Mouse (Mus musculus): ENCODE measurements around the gene Ppp4c. TPM values are rescaled to one million over a fixed set of nuclear protein-coding genes. Genes with fewer than 3 reads are reported as not detected.

The Ppp4c gene
- polyA plus RNA-seq, 1 experiment from 2014 or later, result 213 TPM

- under 1% methylated on average over 22 of the region's 24 CpGs for WGBS (ENCODE audit: insufficient replicate concordance)
- no peaks in the 10 kb centered on the region for H3K27me3 ChIP-seq (ENCODE audit: control insufficient read depth, insufficient read depth, low read length)
- peaks cover 28% of the 10 kb centered on the region for H3K4me1 ChIP-seq (ENCODE audit: control insufficient read depth, insufficient read depth, low read length)
- H3K4me2 ChIP-seq, result peak overlapping the region; percentile 96
- no peaks in the 10 kb centered on the region for H3K9me3 ChIP-seq (replicated peaks; ENCODE audit: control insufficient read depth, low read length)
- peak overlapping the region; percentile 83 for H3K4me3 ChIP-seq (ENCODE audit: low read depth, low read length)
- peaks cover 6% of the 10 kb centered on the region for H3K36me3 ChIP-seq (ENCODE audit: control insufficient read depth, insufficient read depth, low read length)
- H3K9ac ChIP-seq (ENCODE audit: low read depth, low read length), result peak overlapping the region; percentile 94
- peak overlapping the region; percentile 95 for H3K27ac ChIP-seq (ENCODE audit: low read depth, low read length)
- ATAC-seq (replicated peaks; ENCODE audit: insufficient number of reproducible peaks, low FRiP score, low TSS enrichment), result peak; percentile 10
These were observed 32.5 kb downstream of the Ppp4c start for GRCm38 (mm10) chr7:126759672-126760390.

DNA sequence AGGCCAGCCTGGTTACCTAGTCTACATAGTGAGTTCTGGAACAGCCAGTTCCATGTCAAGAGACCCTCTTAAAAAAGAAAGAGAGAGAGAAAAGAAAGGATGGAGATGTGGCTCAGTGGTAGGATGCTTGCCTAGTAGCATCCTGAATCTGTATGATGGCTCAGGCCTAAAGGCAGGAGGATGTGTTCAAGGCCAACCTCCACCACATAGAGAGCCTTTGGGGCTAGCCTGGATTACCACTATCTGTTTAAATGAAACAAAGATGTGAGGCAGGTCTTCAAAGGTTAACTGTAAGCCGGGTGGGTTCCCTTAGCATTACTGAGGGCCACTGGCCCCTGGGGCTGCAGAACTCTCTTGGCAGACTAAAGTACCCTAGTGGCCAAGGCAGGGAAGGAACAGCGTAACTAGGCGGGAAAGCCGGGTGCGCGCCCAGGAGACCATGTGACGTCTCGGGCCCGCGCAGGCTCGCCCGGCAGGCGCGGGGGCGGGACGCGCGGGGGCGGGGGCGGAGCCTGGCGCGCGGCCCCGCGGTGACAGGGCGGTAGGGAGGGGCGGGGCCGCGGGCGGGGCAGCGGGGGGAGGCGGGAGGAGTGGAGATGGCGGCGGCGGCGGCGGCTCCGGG lies 33.1 kb downstream of the Ppp4c start, which contains the start of gene Mapk3:
Mapk3 (plus strand) TSS at position 552 of the 622 bp plus-strand sequence.
- Histone ChIP-seq H3K36me3 (ENCODE audit: control insufficient read depth, insufficient read depth, low read length) (peaks cover 3% of the 10 kb centered on the region), H3K4me3 (ENCODE audit: low read depth, low read length) (peak within 1 kb of the TSS; percentile 83), H3K9me3 (replicated peaks; ENCODE audit: control insufficient read depth, low read length) (no peaks in the 10 kb centered on the region), H3K9ac (ENCODE audit: low read depth, low read length) (peak within 1 kb of the TSS; percentile 94), H3K27me3 (ENCODE audit: control insufficient read depth, insufficient read depth, low read length) (no peaks in the 10 kb centered on the region), H3K4me2 (peak within 1 kb of the TSS; percentile 96), H3K4me1 (ENCODE audit: control insufficient read depth, insufficient read depth, low read length) (peaks cover 28% of the 10 kb centered on the region), H3K27ac (ENCODE audit: low read depth, low read length) (peak within 1 kb of the TSS; percentile 95)
- peak; percentile 49 for ATAC-seq (replicated peaks; ENCODE audit: insufficient number of reproducible peaks, low FRiP score, low TSS enrichment)
- 2% methylated on average over 25 of the region's 38 CpGs for WGBS (ENCODE audit: insufficient replicate concordance)

GRCm38 (mm10) chr7:126758539-126758938 lies 33.8 kb downstream of the Ppp4c start:
- no peak overlapping the region for H3K27ac ChIP-seq (ENCODE audit: low read depth, low read length)
- 65% methylated on average over 7 of the region's 7 CpGs for WGBS (ENCODE audit: insufficient replicate concordance)
- no peaks in the 10 kb centered on the region for H3K9me3 ChIP-seq (replicated peaks; ENCODE audit: control insufficient read depth, low read length)
- H3K4me2 ChIP-seq, result no peak overlapping the region
- peaks cover 28% of the 10 kb centered on the region for H3K4me1 ChIP-seq (ENCODE audit: control insufficient read depth, insufficient read depth, low read length)
- no peak for ATAC-seq (replicated peaks; ENCODE audit: insufficient number of reproducible peaks, low FRiP score, low TSS enrichment)
- no peak overlapping the region for H3K9ac ChIP-seq (ENCODE audit: low read depth, low read length)
- H3K27me3 ChIP-seq (ENCODE audit: control insufficient read depth, insufficient read depth, low read length), result no peaks in the 10 kb centered on the region
- no peak overlapping the region for H3K4me3 ChIP-seq (ENCODE audit: low read depth, low read length)
- peaks cover 3% of the 10 kb centered on the region; the same call in 1 of the 2 replicates for H3K36me3 ChIP-seq (ENCODE audit: control insufficient read depth, insufficient read depth, low read length)

DNA sequence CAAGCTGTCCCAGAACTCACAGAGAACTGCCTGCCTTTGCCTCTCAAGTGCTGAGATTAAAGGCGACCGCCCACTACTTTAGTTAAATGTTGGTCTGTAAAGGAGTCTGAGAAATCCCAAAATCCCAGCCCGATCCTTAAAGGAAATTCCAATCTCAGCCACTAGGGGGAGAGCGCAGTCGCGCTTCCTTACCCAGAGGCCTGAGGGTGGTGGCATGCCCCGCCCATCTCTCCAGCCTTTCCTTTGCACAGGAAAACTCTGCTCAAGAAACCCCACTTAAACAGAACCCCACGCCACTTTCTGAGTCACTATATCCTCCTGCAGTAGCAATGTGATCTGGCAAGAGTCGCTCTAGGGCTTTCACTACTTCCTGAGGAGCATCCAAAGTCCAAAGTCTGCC lies 37.4 kb downstream of the Ppp4c start:
- Histone ChIP-seq H3K4me1 (ENCODE audit: control insufficient read depth, insufficient read depth, low read length) (peaks cover 4% of the 10 kb centered on the region; the same call in 1 of the 2 replicates), H3K27ac (ENCODE audit: low read depth, low read length) (no peak overlapping the region), H3K36me3 (ENCODE audit: control insufficient read depth, insufficient read depth, low read length) (no peaks in the 10 kb centered on the region), H3K4me3 (ENCODE audit: low read depth, low read length) (peak overlapping the region; percentile 6; the same call in 1 of the 2 replicates), H3K27me3 (ENCODE audit: control insufficient read depth, insufficient read depth, low read length) (no peaks in the 10 kb centered on the region), H3K9me3 (replicated peaks; ENCODE audit: control insufficient read depth, low read length) (no peaks in the 10 kb centered on the region), H3K9ac (ENCODE audit: low read depth, low read length) (peak overlapping the region; percentile 65; the same call in 1 of the 2 replicates), H3K4me2 (peak overlapping the region; percentile 38)
- ATAC-seq (replicated peaks; ENCODE audit: insufficient number of reproducible peaks, low FRiP score, low TSS enrichment), result 0 out of 2 replicates have a peak, but pooled peaks have one; percentile 41
- WGBS (ENCODE audit: insufficient replicate concordance), result 2% methylated on average over 9 of the region's 9 CpGs

DNA sequence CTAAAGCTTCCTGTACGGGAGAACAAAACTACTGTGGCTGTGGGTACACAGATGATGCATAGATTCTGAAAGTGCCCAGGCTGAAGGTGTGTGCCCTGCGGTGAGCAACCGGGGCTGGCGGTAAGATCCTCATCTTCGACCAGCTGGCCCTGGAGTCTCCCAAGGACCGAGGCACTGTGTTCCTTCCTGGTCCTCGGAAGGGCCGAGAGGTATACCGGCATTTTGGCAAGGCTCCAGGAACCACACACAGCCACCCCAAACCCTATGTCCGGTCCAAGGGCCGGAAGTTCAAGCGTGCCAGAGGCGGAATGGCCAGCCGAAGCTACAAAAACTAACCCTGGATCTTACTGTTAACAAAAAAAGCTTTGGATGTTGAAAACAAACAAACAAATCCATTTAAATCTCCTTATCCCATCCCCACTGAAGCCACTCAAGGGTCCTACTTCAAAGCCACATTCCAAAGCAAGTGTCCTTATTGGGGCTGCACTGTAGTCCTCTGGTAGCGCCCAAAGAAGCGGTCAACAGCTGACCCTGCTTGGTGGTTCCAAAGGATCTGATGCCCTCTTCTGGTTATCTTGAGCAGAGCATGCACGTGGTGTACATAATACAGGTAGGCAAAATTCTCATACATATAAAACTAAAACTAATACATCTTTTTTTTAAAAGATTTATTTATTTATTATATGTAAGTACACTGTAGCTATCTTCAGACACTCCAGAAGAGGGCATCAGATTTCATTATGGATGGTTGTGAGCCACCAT lies 42.5 kb downstream of the Ppp4c start:
- Histone ChIP-seq H3K27me3 (ENCODE audit: control insufficient read depth, insufficient read depth, low read length) (no peaks in the 10 kb centered on the region), H3K4me1 (ENCODE audit: control insufficient read depth, insufficient read depth, low read length) (no peaks in the 10 kb centered on the region; the same call in 1 of the 2 replicates), H3K4me2 (no peak overlapping the region), H3K36me3 (ENCODE audit: control insufficient read depth, insufficient read depth, low read length) (no peaks in the 10 kb centered on the region), H3K9me3 (replicated peaks; ENCODE audit: control insufficient read depth, low read length) (no peaks in the 10 kb centered on the region), H3K4me3 (ENCODE audit: low read depth, low read length) (no peak overlapping the region), H3K9ac (ENCODE audit: low read depth, low read length) (no peak overlapping the region), H3K27ac (ENCODE audit: low read depth, low read length) (no peak overlapping the region)
- WGBS (ENCODE audit: insufficient replicate concordance), result 91% methylated on average over 17 of the region's 17 CpGs
- ATAC-seq (replicated peaks; ENCODE audit: insufficient number of reproducible peaks, low FRiP score, low TSS enrichment), result no peak

- Histone ChIP-seq H3K4me1 (ENCODE audit: control insufficient read depth, insufficient read depth, low read length) (no peaks in the 10 kb centered on the region), H3K9ac (ENCODE audit: low read depth, low read length) (no peak overlapping the region), H3K27ac (ENCODE audit: low read depth, low read length) (no peak overlapping the region), H3K4me3 (ENCODE audit: low read depth, low read length) (no peak overlapping the region), H3K27me3 (ENCODE audit: control insufficient read depth, insufficient read depth, low read length) (no peaks in the 10 kb centered on the region), H3K9me3 (replicated peaks; ENCODE audit: control insufficient read depth, low read length) (no peaks in the 10 kb centered on the region), H3K4me2 (no peak overlapping the region), H3K36me3 (ENCODE audit: control insufficient read depth, insufficient read depth, low read length) (no peaks in the 10 kb centered on the region)
- ATAC-seq (replicated peaks; ENCODE audit: insufficient number of reproducible peaks, low FRiP score, low TSS enrichment), result no peak
- 65% methylated on average over 7 of the region's 7 CpGs for WGBS (ENCODE audit: insufficient replicate concordance)
These were observed 43.5 kb downstream of the Ppp4c start for GRCm38 (mm10) chr7:126748824-126749223.

GRCm38 (mm10) chr7:126746798-126747197 lies 45.5 kb downstream of the Ppp4c start:
- no peaks in the 10 kb centered on the region for H3K9me3 ChIP-seq (replicated peaks; ENCODE audit: control insufficient read depth, low read length)
- WGBS (ENCODE audit: insufficient replicate concordance), result 26% methylated on average over 6 of the region's 6 CpGs
- no peaks in the 10 kb centered on the region for H3K36me3 ChIP-seq (ENCODE audit: control insufficient read depth, insufficient read depth, low read length)
- no peaks in the 10 kb centered on the region for H3K27me3 ChIP-seq (ENCODE audit: control insufficient read depth, insufficient read depth, low read length)
- no peak overlapping the region for H3K27ac ChIP-seq (ENCODE audit: low read depth, low read length)
- H3K4me3 ChIP-seq (ENCODE audit: low read depth, low read length), result no peak overlapping the region
- no peaks in the 10 kb centered on the region for H3K4me1 ChIP-seq (ENCODE audit: control insufficient read depth, insufficient read depth, low read length)
- ATAC-seq (replicated peaks; ENCODE audit: insufficient number of reproducible peaks, low FRiP score, low TSS enrichment), result no peak
- H3K9ac ChIP-seq (ENCODE audit: low read depth, low read length), result no peak overlapping the region
- H3K4me2 ChIP-seq, result no peak overlapping the region

DNA sequence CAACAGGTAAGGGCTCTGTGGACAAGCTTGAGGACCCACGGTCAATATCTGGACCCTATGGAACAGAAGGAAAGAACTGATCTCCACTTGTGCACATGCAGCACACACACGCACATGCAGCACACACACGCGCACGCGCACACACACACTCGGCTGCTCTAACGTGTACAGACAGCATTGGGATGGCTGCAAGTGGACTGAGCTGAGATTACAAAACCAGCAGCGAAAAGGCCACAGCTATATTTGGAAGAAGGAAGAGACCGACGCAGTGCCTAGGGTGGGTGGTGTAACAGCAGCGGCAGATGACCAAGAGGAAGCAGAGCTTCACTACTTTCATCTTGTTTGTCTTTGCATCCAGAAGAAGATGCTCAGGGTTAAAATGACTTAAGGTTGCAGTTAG lies 46.2 kb downstream of the Ppp4c start:
- Histone ChIP-seq H3K9ac (ENCODE audit: low read depth, low read length) (no peak overlapping the region), H3K4me3 (ENCODE audit: low read depth, low read length) (no peak overlapping the region)

More for the DNA sequence above, 46.2 kb downstream of the Ppp4c start:
- Histone ChIP-seq H3K27ac (ENCODE audit: low read depth, low read length) (no peak overlapping the region), H3K4me2 (no peak overlapping the region; the same call in 1 of the 2 replicates), H3K27me3 (ENCODE audit: control insufficient read depth, insufficient read depth, low read length) (no peaks in the 10 kb centered on the region), H3K36me3 (ENCODE audit: control insufficient read depth, insufficient read depth, low read length) (no peaks in the 10 kb centered on the region), H3K9me3 (replicated peaks; ENCODE audit: control insufficient read depth, low read length) (no peaks in the 10 kb centered on the region), H3K4me1 (ENCODE audit: control insufficient read depth, insufficient read depth, low read length) (no peaks in the 10 kb centered on the region)
- ATAC-seq (replicated peaks; ENCODE audit: insufficient number of reproducible peaks, low FRiP score, low TSS enrichment), result no peak
- 75% methylated on average over 12 of the region's 12 CpGs for WGBS (ENCODE audit: insufficient replicate concordance)
